Mouse (Mus musculus) lung, postnatal 0 days (tissue): Measurements from ENCODE around the gene Tmem25.

Source experiments
- CTCF ChIP-seq: IDR thresholded peaks from 2 replicates; pipeline ENCODE4 v1.5.1; 2016; ENCODE audit warnings: antibody characterized with exemption, mild to moderate bottlenecking
- EP300 ChIP-seq: IDR thresholded peaks from 2 replicates; pipeline ENCODE4 v1.6.1; 2016; ENCODE audit warnings: antibody characterized with exemption, mild to moderate bottlenecking, control low read depth

DNA sequence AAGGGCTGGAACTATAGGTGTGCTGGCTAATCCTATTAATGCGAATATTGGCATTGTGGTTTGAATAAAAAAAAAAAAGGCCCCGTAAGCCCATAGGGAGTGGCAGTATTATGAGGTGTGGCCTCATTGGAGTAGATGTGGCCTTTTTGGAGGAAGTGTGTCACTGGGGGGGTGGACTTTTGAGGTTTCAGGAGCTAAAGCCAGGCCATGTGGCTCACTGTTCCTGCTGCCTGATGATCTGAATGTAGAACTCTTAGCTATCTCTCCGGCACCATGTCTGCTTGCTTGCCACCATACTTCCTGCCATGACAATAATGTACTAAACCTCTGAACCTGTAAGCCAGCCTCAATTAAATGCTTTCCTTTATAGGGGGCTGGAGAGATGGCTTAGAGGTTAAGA is 51.8 kb downstream of the Tmem25 start:
- TF ChIP-seq EP300 (no peak), CTCF (no peak)
